Mouse (Mus musculus): ENCODE data around the gene Ddc. TPM values are rescaled to one million over a fixed set of nuclear protein-coding genes. Genes with fewer than 3 reads are reported as not detected.

The Ddc gene
- polyA plus RNA-seq, 1 experiment from 2014 or later, result 0.08 TPM

DNA sequence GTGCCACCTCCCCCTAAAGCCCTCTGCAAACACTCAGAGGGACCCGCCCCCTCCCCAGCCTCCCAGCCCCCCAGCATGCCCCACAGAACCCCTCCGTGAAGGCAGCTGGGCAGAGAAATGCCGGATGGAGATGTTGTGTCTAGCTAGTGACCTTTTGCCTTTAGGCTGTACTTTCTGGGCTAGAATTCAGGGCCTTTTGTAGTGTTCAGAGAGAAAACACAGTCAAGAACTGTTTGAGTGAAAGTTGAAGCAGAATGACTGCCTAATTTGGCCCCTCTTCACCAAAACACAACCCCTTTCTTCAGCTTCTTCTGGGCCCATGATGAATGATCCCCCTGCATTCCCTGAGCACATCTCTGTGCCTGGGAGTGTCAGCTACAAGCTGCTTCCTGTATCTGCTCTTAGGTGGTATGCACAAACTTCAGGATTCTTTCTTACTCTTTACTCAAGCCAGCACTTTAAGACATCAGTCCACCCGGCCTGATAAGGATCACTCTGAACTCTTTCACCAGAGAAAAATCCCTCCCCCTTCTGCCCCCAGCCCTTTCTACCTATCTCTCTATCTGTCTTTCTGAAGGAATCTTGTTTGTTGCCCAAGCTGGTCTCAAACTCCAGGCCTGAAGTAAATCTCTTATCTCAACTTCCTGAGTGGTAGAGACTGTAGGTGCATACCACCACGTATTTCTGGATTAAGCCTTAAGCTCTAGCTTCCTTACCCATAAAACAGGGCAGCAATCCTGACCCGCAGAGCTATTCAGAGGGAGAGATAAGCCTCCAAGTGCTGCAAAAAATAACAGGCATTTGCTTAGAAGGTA is 65.8 kb downstream of the Ddc start:
- DNase-seq (ENCODE audit: low read depth, low spot score) (no peak), ATAC-seq (no peak)
- in situ Hi-C loops (cut with MboI; ENCODE audit: low pct_unique_long_range_greater_than_20kb), result no loop called here
- H3K27me3 ChIP-seq, result no peaks in the 10 kb centered on the region
- ChIA-PET POLR2A (no interaction called here), CTCF (interaction anchor here (0.9 to 2.8 kb wide), 6 partner anchors 10 to 727 kb away, joined by 3 to 10 read pairs (median 3); no protein-coding TSS in a partner anchor)
- no peak for TF ChIP-seq CTCF (IDR thresholded peaks at IDR 0.05)

DNA sequence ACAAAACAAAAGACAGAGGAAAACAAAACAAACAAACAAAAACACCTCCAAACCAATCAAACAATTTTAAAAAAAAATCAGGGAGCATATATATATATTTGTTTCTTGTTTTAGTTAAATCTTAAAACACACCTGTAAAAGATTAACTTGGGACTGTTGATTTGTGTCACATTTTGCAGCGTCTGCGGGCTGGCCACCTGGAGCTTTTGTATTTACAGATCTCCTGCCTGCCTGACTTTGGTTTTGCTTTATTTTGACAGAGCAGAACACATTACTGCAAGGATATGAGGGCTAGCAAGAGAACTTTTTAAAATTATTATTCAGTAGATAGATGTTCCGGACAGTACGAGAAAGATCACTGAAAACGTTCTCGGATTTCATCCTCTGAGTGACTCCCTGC is 66.4 kb downstream of the Ddc start:
- ChIA-PET POLR2A (no interaction called here), CTCF (interaction anchor here (1.0 to 2.8 kb wide), 5 partner anchors 9 to 727 kb away, joined by 3 to 10 read pairs (median 5); no protein-coding TSS in a partner anchor)
- ATAC-seq, result no peak
- H3K27me3 ChIP-seq, result no peaks in the 10 kb centered on the region
- no peak for TF ChIP-seq CTCF (IDR thresholded peaks at IDR 0.05)
- DNase-seq (ENCODE audit: low read depth, low spot score), result no peak
- in situ Hi-C loops (cut with MboI; ENCODE audit: low pct_unique_long_range_greater_than_20kb), result no loop called here

DNA sequence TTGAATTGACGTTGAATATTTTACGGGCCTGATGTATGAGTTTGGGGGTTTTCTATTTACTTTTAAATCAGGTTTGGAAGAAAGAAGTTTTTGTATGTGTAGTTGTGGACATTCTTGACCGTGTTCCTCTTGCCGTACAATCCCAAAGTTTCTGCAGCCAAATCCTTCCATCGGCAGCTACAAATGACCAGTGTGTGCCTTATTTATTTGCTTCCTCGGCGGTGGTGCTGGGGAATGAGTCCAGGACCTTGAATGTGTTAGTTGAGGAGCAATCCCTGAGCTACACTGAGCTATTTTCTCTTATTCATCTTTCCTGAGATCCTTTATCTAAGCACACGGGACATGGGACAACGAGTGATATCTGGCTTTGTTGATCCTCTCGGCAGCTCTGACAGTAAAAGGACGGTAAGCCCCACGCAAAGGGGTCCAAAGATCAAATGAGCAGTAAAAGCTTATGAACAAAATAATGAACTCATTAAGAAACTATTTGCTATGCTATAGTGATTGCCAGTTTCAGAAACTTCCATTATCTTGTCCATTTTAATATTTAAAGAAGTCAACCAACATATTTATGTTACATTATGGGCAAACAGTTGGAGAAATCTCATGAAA is 67.0 kb downstream of the Ddc start:
- no peak for ATAC-seq
- in situ Hi-C loops (cut with MboI; ENCODE audit: low pct_unique_long_range_greater_than_20kb), result no loop called here
- no peaks in the 10 kb centered on the region for H3K27me3 ChIP-seq
- ChIA-PET POLR2A (no interaction called here), CTCF (interaction anchor here (1.0 to 2.8 kb wide), 5 partner anchors 9 to 728 kb away, joined by 3 to 10 read pairs (median 5); no protein-coding TSS in a partner anchor)
- no peak for TF ChIP-seq CTCF (IDR thresholded peaks at IDR 0.05)
- DNase-seq (ENCODE audit: low read depth, low spot score), result no peak

DNA sequence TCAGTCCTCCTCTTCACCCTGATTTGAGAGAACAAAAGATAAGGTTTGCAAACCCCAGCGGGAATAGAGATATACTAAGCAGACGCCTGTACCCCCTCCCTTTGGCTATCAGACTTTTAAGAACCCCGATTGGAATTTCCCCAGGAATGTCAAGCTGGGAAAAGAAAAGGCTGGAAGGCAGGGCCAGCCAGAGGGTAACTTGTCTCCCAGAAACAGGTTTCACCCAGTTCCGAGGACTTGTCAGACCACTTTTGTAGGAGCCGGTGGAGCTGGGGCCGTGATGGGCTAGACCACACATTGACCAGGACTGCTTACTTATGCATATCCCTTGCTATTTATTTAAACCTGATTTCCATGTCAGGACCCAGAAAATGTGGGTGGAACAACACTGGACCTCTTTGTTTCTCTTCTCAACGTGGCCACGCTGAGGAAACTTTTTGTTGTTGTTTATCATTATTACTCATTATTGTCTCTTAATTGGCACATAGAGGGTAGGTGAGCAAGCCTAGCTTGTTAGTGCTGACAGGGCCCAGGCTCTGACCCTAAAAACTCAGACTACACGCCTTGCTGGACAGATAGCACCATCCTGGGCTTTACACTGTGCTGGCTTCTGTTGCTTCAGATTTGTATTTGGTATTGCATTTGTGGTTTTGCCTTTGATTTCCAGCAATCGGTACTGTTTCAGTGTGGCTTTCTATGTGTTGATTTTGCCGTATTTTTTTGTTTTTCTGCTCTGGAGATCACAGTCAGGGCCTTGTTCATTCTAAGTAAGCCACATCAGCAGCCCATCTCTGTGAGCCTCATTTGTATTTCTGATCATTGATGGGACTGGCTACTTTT is 68.6 kb downstream of the Ddc start:
- ATAC-seq (no peak), DNase-seq (ENCODE audit: low read depth, low spot score) (no peak)
- ChIA-PET POLR2A (no interaction called here), CTCF (no interaction called here)
- TF ChIP-seq CTCF (IDR thresholded peaks at IDR 0.05), result no peak
- no peaks in the 10 kb centered on the region for H3K27me3 ChIP-seq
- in situ Hi-C loops (cut with MboI; ENCODE audit: low pct_unique_long_range_greater_than_20kb), result no loop called here

DNA sequence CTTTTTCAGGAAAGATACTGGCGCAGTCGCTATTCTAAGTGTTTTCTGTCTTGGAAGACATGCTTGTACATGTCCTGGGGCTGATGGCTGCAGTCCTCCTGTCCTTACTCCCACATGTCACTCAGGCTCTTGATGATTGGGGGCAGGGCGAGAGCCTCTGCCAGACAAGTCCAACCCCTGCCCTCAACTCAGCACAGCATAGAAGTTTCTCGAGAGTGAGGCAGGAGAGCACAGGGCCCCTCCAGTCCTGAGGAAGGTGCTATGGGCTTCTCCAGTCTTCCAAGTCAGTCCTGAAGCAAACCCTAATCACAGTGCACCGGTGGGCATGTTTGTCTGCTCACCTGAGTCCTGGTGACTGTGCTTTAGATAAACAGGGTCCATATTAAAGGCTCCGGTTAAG is 69.2 kb downstream of the Ddc start:
- DNase-seq (ENCODE audit: low read depth, low spot score), result no peak
- in situ Hi-C loops (cut with MboI; ENCODE audit: low pct_unique_long_range_greater_than_20kb), result no loop called here
- no peak for ATAC-seq

DNA sequence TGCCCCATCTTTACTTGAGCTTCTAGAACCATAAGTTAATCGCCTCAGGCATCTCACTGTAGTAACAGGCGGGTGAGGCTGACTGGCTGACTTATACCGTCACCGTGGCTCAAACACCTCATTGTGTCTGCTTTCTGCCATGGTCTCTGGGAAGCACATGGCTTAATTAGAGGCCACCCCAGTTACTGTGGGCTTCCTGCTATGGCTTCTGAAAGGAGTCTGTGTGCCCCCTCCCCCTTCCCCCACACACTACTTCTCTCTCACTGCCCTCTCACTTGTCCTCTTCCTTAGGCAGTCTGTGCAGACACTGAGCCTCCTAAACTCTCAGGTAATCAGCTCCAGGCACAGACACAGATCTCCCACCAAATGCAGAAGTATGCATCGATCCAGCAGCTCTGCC is 69.7 kb downstream of the Ddc start:
- DNase-seq (ENCODE audit: low read depth, low spot score), result no peak
- in situ Hi-C loops (cut with MboI; ENCODE audit: low pct_unique_long_range_greater_than_20kb), result no loop called here
- POLR2A ChIA-PET, result no interaction called here
- ATAC-seq, result no peak
- H3K27me3 ChIP-seq, result no peaks in the 10 kb centered on the region
- CTCF ChIA-PET, result no interaction called here
- TF ChIP-seq CTCF (IDR thresholded peaks at IDR 0.05), result no peak

More for the DNA sequence above, 69.2 kb downstream of the Ddc start:
- H3K27me3 ChIP-seq, result no peaks in the 10 kb centered on the region
- ChIA-PET CTCF (no interaction called here), POLR2A (no interaction called here)
- TF ChIP-seq CTCF (IDR thresholded peaks at IDR 0.05), result no peak

DNA sequence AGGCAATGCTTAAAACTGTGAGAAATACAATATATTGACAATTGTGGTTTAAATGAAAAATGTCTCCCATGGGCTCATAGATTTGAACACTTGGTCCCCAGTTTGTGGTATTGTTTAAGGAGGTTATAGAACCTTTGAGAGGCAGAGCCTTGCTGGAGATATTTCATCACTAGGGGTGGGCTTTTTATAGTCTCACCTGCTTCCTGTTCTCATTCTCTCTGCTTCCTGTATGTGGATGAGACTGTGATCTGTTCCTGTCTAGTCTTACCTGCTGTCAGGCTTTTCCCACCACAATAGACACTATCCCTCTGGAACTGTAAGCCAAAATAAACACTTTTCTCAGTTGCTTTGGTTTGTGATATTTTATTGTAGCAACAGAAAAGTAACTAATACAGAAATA is 71.5 kb downstream of the Ddc start:
- ChIA-PET CTCF (no interaction called here), POLR2A (no interaction called here)
- no peaks in the 10 kb centered on the region for H3K27me3 ChIP-seq
- no peak for DNase-seq (ENCODE audit: low read depth, low spot score)
- TF ChIP-seq CTCF (IDR thresholded peaks at IDR 0.05), result no peak
- in situ Hi-C loops (cut with MboI; ENCODE audit: low pct_unique_long_range_greater_than_20kb), result no loop called here
- ATAC-seq, result no peak

DNA sequence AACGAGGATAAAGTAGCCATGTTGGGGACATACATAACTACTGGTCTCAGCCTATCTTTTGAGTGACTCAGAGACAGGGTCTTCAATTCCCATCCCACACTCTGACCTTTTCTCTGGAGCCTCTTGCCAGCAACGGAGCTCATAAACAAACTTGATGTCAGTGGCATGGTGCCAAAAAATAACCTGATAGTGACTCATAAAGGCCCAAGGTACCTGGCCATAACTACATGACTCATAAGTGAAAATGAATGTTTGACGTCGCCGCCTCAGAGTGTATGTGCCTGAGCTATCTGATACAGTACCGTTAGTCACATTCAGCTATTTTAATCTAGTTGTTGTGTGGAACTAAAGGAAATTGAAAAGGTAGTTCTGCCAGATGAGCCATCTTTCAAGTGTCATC is 72.3 kb downstream of the Ddc start:
- in situ Hi-C loops (cut with MboI; ENCODE audit: low pct_unique_long_range_greater_than_20kb), result no loop called here
- no peaks in the 10 kb centered on the region for H3K27me3 ChIP-seq
- DNase-seq (ENCODE audit: low read depth, low spot score) (no peak), ATAC-seq (no peak)
- POLR2A ChIA-PET, result no interaction called here
- CTCF ChIA-PET, result interaction anchor here (1.1 kb wide), 1 partner anchor 147 kb away, joined by 3 read pairs; no protein-coding TSS in a partner anchor
- TF ChIP-seq CTCF (IDR thresholded peaks at IDR 0.05), result no peak

DNA sequence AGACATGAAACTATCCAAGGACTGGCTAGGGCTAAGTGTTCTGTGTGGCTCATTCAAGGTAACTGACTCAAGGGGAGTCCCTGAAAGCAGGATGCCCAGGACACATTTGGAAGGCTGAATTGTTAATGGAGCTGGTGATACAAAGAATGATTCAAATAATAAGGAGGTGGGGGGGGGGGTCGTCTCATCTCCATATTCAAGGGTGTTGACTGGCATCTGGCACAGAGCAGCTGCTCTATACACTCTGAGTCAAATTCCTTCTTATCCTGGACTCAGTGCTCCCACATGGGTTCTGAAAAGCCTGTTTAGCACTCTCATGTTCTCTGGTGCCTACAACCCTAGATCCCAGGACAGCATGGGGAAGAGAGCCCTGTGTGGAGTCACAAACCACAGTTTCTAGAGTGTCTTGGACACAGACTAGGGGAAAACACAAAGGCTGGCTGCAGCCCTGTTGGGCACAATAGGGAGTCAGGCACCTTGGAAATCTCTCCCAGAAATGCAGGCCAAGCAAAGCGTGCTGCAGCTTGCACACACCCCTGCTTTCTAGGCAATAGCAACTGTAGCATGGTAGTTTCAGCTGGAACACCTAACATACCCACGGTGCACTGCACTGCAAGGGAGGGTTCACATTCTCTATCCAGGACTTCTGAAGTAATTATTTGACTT is 72.8 kb downstream of the Ddc start:
- H3K27me3 ChIP-seq, result no peaks in the 10 kb centered on the region
- in situ Hi-C loops (cut with MboI; ENCODE audit: low pct_unique_long_range_greater_than_20kb), result no loop called here
- ChIA-PET POLR2A (interaction anchor here (0.6 kb wide), 1 partner anchor 96 kb away, joined by 3 read pairs; no protein-coding TSS in a partner anchor), CTCF (interaction anchor here (1.1 kb wide), 1 partner anchor 148 kb away, joined by 3 read pairs; no protein-coding TSS in a partner anchor)
- ATAC-seq, result no peak
- no peak for TF ChIP-seq CTCF (IDR thresholded peaks at IDR 0.05)
- DNase-seq (ENCODE audit: low read depth, low spot score), result no peak

Data from Patski (cell line).